Mouse (Mus musculus): ENCODE results near the gene Olfr1490.
"Not testable (repeated sequence)": the region's sequence is repeated elsewhere in the genome, so short reads cannot be mapped to it uniquely, and the experiment has no call there.

Gene Olfr1490

GRCm38 (mm10) chr19:13650791-13651190, at the start of gene Olfr1490:
Gene Olfr1490, plus strand, starts transcription at chr19:13651091.
- DNase-seq (ENCODE audit: low spot score) = no peak

- not testable (repeated sequence) for DNase-seq (ENCODE audit: low spot score)
Observed at GRCm38 (mm10) chr19:13617075-13617474, 33.8 kb upstream of the Olfr1490 start, which contains the start of gene Olfr1487. Gene Olfr1487, plus strand, starts transcription at chr19:13617375.

- DNase-seq (ENCODE audit: low spot score) = no peak
Observed at GRCm38 (mm10) chr19:13631321-13631720, 19.6 kb upstream of the Olfr1490 start, which contains the start of gene Olfr1489. Gene Olfr1489, plus strand, starts transcription at chr19:13631621.

- no peak for DNase-seq (ENCODE audit: low spot score)
Observed at GRCm38 (mm10) chr19:13696968-13697367, 46.1 kb downstream of the Olfr1490 start, which contains the start of gene Olfr1491. Gene Olfr1491, plus strand, starts transcription at chr19:13697268.

Data from embryo, embryonic 10.5 days (tissue).